Mouse (Mus musculus): ENCODE measurements around the gene E330034G19Rik. TPM values are rescaled to one million over a fixed set of nuclear protein-coding genes. Genes with fewer than 3 reads are reported as not detected.
"Not testable (repeated sequence)": the region's sequence is repeated elsewhere in the genome, so short reads cannot be mapped to it uniquely, and the experiment has no call there.

E330034G19Rik gene
- polyA plus RNA-seq, 1 experiment from 2014 or later: 0.23 TPM

- H3K4me1 ChIP-seq (ENCODE audit: control insufficient read depth, insufficient read depth, low read depth, low read length); H3K36me3 ChIP-seq (ENCODE audit: control insufficient read depth, insufficient read depth, low read length); H3K27me3 ChIP-seq (replicated peaks; ENCODE audit: control insufficient read depth, insufficient read depth, low read length); H3K9ac ChIP-seq (ENCODE audit: low read depth, low read length); H3K27ac ChIP-seq (ENCODE audit: low read depth, low read length); H3K4me3 ChIP-seq (ENCODE audit: low read length); ATAC-seq; H3K9me3 ChIP-seq (ENCODE audit: control insufficient read depth, low read length); H3K4me2 ChIP-seq (ENCODE audit: low read length): not testable (repeated sequence)
- 93% methylated on average over 1 of the region's 1 CpGs for WGBS
Measured at GRCm38 (mm10) chr14:24302126-24302525, 9.1 kb downstream of the E330034G19Rik start.

GRCm38 (mm10) chr14:24306667-24307066, 13.7 kb downstream of the E330034G19Rik start:
- 81% methylated on average over 6 of the region's 6 CpGs for WGBS
- H3K4me2 ChIP-seq (ENCODE audit: low read length): no peak overlapping the region
- H3K9me3 ChIP-seq (ENCODE audit: control insufficient read depth, low read length): no peaks in the 10 kb centered on the region
- no peaks in the 10 kb centered on the region for H3K4me1 ChIP-seq (ENCODE audit: control insufficient read depth, insufficient read depth, low read depth, low read length)
- H3K9ac ChIP-seq (ENCODE audit: low read depth, low read length): no peak overlapping the region
- no peak for ATAC-seq
- H3K36me3 ChIP-seq (ENCODE audit: control insufficient read depth, insufficient read depth, low read length): no peaks in the 10 kb centered on the region
- no peak overlapping the region for H3K4me3 ChIP-seq (ENCODE audit: low read length)
- H3K27me3 ChIP-seq (replicated peaks; ENCODE audit: control insufficient read depth, insufficient read depth, low read length): no peaks in the 10 kb centered on the region
- no peak overlapping the region for H3K27ac ChIP-seq (ENCODE audit: low read depth, low read length)

DNA sequence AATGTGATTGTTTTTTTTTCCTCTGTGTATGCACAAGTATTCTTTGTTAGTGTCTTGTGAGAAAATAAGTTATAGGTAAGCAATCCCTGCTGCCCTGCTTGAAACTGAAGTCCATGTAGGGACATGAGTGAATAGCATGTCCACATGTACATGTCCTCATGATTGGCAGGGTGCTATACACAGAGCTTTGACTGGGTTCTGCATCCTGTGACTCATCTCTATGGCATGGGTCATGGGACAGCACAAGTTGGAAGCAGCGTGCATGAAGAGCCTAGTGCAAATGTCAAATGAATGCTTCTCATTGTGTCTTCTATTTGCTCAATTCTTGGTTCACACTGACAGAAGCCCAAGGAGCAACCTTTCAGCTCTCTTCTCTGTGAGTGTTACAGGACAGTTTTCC, 14.1 kb downstream of the E330034G19Rik start:
- Histone ChIP-seq H3K36me3 (ENCODE audit: control insufficient read depth, insufficient read depth, low read length) (no peaks in the 10 kb centered on the region), H3K4me1 (ENCODE audit: control insufficient read depth, insufficient read depth, low read depth, low read length) (no peaks in the 10 kb centered on the region), H3K9me3 (ENCODE audit: control insufficient read depth, low read length) (no peaks in the 10 kb centered on the region), H3K27ac (ENCODE audit: low read depth, low read length) (no peak overlapping the region), H3K9ac (ENCODE audit: low read depth, low read length) (no peak overlapping the region), H3K4me3 (ENCODE audit: low read length) (no peak overlapping the region), H3K27me3 (replicated peaks; ENCODE audit: control insufficient read depth, insufficient read depth, low read length) (no peaks in the 10 kb centered on the region), H3K4me2 (ENCODE audit: low read length) (no peak overlapping the region)
- no peak for ATAC-seq
- WGBS: 78% methylated on average over 1 of the region's 1 CpGs

DNA sequence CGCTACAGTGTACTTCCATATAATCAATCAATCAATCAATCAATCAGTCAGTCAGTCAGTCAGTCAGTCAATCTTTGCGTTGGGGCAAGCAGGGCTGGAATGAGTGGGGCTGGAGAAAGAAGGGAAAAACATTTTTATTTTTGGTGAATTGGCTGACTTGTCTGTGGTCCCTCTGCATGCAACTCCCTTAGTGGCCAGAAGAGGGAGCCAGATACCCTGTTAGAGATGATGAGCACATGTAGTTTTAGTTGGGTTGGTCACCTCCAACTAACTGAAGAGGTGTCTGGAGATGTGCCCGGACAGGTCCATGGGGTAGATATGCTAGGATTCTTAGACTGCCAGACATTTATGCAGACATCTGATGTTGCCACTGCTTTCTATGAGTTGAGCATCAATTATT, 18.1 kb downstream of the E330034G19Rik start:
- Histone ChIP-seq H3K4me3 (ENCODE audit: low read length) (no peak overlapping the region), H3K27me3 (replicated peaks; ENCODE audit: control insufficient read depth, insufficient read depth, low read length) (no peaks in the 10 kb centered on the region), H3K36me3 (ENCODE audit: control insufficient read depth, insufficient read depth, low read length) (no peaks in the 10 kb centered on the region), H3K9me3 (ENCODE audit: control insufficient read depth, low read length) (no peaks in the 10 kb centered on the region), H3K27ac (ENCODE audit: low read depth, low read length) (no peak overlapping the region), H3K4me2 (ENCODE audit: low read length) (no peak overlapping the region), H3K9ac (ENCODE audit: low read depth, low read length) (no peak overlapping the region), H3K4me1 (ENCODE audit: control insufficient read depth, insufficient read depth, low read depth, low read length) (no peaks in the 10 kb centered on the region)
- 45% methylated on average over 3 of the region's 3 CpGs for WGBS
- no peak for ATAC-seq

DNA sequence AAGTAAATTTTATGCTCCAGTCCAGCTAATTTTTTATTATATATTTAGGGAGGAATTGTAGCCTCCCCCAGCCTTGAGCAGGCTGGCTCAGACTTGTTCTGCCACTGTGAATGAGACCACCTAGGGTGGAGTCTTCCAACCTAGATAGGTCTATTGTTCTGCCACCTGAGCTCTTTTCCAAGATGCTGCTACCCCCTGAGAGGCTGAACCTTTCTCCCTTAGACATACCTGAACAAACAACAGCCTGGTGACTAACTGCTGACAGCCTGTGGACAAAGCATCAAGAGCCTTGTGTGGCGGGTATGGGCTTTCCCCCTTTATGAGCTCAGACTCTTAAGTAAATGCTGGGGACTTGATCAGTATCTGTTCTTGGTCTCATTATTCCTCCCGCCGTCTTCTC, 54.0 kb downstream of the E330034G19Rik start:
- H3K4me2 ChIP-seq (ENCODE audit: low read length); ATAC-seq; H3K9ac ChIP-seq (ENCODE audit: low read depth, low read length); H3K27ac ChIP-seq (ENCODE audit: low read depth, low read length); H3K4me3 ChIP-seq (ENCODE audit: low read length); H3K4me1 ChIP-seq (ENCODE audit: control insufficient read depth, insufficient read depth, low read depth, low read length); H3K9me3 ChIP-seq (ENCODE audit: control insufficient read depth, low read length); H3K36me3 ChIP-seq (ENCODE audit: control insufficient read depth, insufficient read depth, low read length); H3K27me3 ChIP-seq (replicated peaks; ENCODE audit: control insufficient read depth, insufficient read depth, low read length): not testable (repeated sequence)
- 87% methylated on average over 3 of the region's 3 CpGs for WGBS

GRCm38 (mm10) chr14:24358295-24358951, 65.4 kb downstream of the E330034G19Rik start:
- WGBS: 66% methylated on average over 22 of the region's 22 CpGs
- H3K27me3 ChIP-seq (replicated peaks; ENCODE audit: control insufficient read depth, insufficient read depth, low read length): no peaks in the 10 kb centered on the region

More at GRCm38 (mm10) chr14:24358295-24358951, 65.4 kb downstream of the E330034G19Rik start:
- Histone ChIP-seq H3K4me2 (ENCODE audit: low read length) (no peak overlapping the region), H3K27ac (ENCODE audit: low read depth, low read length) (no peak overlapping the region), H3K4me1 (ENCODE audit: control insufficient read depth, insufficient read depth, low read depth, low read length) (no peaks in the 10 kb centered on the region), H3K9ac (ENCODE audit: low read depth, low read length) (no peak overlapping the region), H3K36me3 (ENCODE audit: control insufficient read depth, insufficient read depth, low read length) (no peaks in the 10 kb centered on the region), H3K4me3 (ENCODE audit: low read length) (no peak overlapping the region), H3K9me3 (ENCODE audit: control insufficient read depth, low read length) (no peaks in the 10 kb centered on the region)
- no peak for ATAC-seq

Other genes starting within 250 kb of the E330034G19Rik start
- 18.4 and 21.0 TPM in 2 replicates for gene Dlg5, start 47.3 kb upstream of the E330034G19Rik start, polyA plus RNA-seq (2015; fragmentation: Nextera tagmentation; extraction: Ambion mirVana)
- 16.5 and 18.4 TPM in 2 replicates for gene Polr3a, start 193.8 kb downstream of the E330034G19Rik start, polyA plus RNA-seq (2015; fragmentation: Nextera tagmentation; extraction: Ambion mirVana)
- 456 and 490 TPM in 2 replicates for gene Rps24, start 193.9 kb downstream of the E330034G19Rik start, polyA plus RNA-seq (2015; fragmentation: Nextera tagmentation; extraction: Ambion mirVana)

All from hindbrain, embryonic 16.5 days (tissue).